Mouse (Mus musculus) heart, embryonic 11.5 days (tissue): ENCODE measurements around the gene Csrp1. TPM values are rescaled to one million over a fixed set of nuclear protein-coding genes. Genes with fewer than 3 reads are reported as not detected.

Source experiments
- ATAC-seq: fragments of 200-750 bp; cut with Nextera tagmentation; replicated peaks from 2 replicates; pipeline ENCODE4 v1.8.0; 2017; ENCODE audit warnings: moderate library complexity; ENCODE audit not compliant: insufficient number of reproducible peaks, low FRiP score, low TSS enrichment
- H3K27ac ChIP-seq: fragments of 300-500 bp; sonication (generic); 2 replicates; pipeline ENCODE4 v1.5.1; 2014; ENCODE audit warnings: mild to moderate bottlenecking, low read depth, low read length
- H3K27me3 ChIP-seq: fragments of 300-500 bp; sonication (generic); 2 replicates; pipeline ENCODE4 v1.6.1; 2014; ENCODE audit warnings: mild to moderate bottlenecking, low read length, mixed read lengths; ENCODE audit not compliant: control insufficient read depth, insufficient read depth
- H3K36me3 ChIP-seq: fragments of 300-500 bp; sonication (generic); 2 replicates; pipeline ENCODE4 v1.6.1; 2014; ENCODE audit warnings: mild to moderate bottlenecking, low read length, moderate library complexity, mixed read lengths; ENCODE audit not compliant: control insufficient read depth, insufficient read depth
- H3K4me1 ChIP-seq: fragments of 300-500 bp; sonication (generic); 2 replicates; pipeline ENCODE4 v1.6.1; 2014; ENCODE audit warnings: low read length; ENCODE audit not compliant: control insufficient read depth, insufficient read depth
- H3K4me2 ChIP-seq: fragments of 300-500 bp; sonication (generic); 2 replicates; pipeline ENCODE4 v1.6.1; 2014; ENCODE audit warnings: mild to moderate bottlenecking, moderate library complexity
- H3K4me3 ChIP-seq: fragments of 300-500 bp; sonication (generic); 2 replicates; pipeline ENCODE4 v1.5.1; 2014; ENCODE audit warnings: low read depth, low read length
- H3K9ac ChIP-seq: fragments of 300-500 bp; sonication (generic); 2 replicates; pipeline ENCODE4 v1.6.1; 2014; ENCODE audit warnings: mild to moderate bottlenecking, low read depth, low read length, moderate library complexity
- H3K9me3 ChIP-seq: fragments of 300-500 bp; sonication (generic); replicated peaks from 2 replicates; pipeline ENCODE4 v1.6.1; 2016; ENCODE audit warnings: low read length; ENCODE audit not compliant: control insufficient read depth
- WGBS: fragments of 180-500 bp; shearing (Covaris S2); extraction: QIAGEN DNeasy Blood & Tissue Kit; methylation state at CpG from one replicate; pipeline ENCODE4 v1.1.7; 2014; ENCODE audit not compliant: insufficient replicate concordance; 5-methylcytosine and 5-hydroxymethylcytosine counted together
- polyA plus RNA-seq: library from polyadenylated mRNA; unstranded; fragments of >200 nt; fragmentation: Nextera tagmentation; extraction: Ambion mirVana; gene quantifications from 2 replicates; pipeline ENCODE4 v1.2.1, GENCODE M21; 2014

Gene Csrp1
- polyA plus RNA-seq, 1 experiment from 2014 or later = 183 TPM

DNA sequence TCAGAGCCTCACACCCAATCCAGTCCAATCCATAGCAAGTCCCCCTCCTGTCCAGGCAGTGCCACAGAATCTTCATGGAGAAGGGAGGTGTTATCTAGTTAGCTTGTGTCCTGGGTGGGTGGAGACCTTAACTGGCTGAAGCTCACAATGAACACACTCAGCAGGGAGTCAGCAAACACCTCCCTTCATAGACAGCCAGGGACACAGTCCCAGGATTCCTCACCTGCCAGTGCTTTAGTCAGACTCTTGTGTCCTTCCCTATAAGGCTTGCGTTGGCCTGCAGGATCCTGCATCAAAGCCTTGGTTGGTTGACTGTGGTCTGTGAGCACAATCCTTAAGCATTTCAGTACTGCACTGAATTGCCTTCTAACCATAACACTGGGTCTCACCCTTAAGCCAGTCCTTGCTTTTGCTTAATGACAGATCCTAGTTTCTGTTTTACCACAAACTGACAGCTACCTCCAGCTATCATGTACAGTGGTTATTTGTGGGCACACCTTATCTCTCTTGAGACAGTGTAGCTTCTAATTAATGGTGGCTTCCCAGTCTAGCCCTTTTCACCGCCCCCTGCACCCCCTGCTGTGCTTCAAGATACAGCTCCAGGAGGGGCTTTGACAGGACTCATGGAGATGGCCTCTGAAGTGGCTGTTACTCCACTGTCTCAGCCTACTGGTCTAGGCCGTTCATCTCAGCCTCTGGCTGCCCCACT lies 4.8 kb upstream of the Csrp1 start:
- Histone ChIP-seq H3K9ac (no peak overlapping the region), H3K27ac (peak overlapping the region; percentile 85), H3K4me1 (peaks cover 29% of the 10 kb centered on the region), H3K4me3 (no peak overlapping the region), H3K36me3 (no peaks in the 10 kb centered on the region), H3K27me3 (no peaks in the 10 kb centered on the region), H3K4me2 (no peak overlapping the region), H3K9me3 (no peaks in the 10 kb centered on the region)
- WGBS = 25% methylated on average over 3 of the region's 3 CpGs
- ATAC-seq = peak; percentile 29; the same call in 1 of the 2 replicates

DNA sequence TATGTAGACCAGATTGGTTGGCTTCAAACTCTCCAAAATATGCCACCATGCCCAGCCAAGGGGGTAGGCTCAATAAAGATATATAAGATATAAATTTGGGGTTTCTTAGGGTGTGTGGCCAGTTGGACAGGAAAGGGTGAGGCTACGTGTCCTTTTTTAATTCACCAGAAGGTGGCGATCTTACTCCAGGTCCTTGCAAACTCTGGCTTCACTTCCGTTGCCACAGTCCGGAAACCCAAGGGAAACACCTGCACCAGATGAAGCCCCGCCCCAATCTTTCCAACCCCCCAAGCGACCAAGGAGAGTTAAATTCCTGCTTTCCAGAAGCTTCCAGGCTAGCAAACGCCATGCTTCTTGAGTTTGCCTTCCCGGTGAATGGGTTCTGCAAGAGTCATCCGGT lies 375 bp upstream of the Csrp1 start:
- Histone ChIP-seq H3K36me3 (no peaks in the 10 kb centered on the region), H3K9ac (no peak overlapping the region), H3K27ac (peak overlapping the region; percentile 54; the same call in 1 of the 2 replicates), H3K4me2 (no peak overlapping the region), H3K9me3 (no peaks in the 10 kb centered on the region), H3K4me3 (no peak overlapping the region), H3K27me3 (no peaks in the 10 kb centered on the region), H3K4me1 (peaks cover 23% of the 10 kb centered on the region)
- WGBS = 20% methylated on average over 9 of the region's 9 CpGs
- ATAC-seq = no peak

DNA sequence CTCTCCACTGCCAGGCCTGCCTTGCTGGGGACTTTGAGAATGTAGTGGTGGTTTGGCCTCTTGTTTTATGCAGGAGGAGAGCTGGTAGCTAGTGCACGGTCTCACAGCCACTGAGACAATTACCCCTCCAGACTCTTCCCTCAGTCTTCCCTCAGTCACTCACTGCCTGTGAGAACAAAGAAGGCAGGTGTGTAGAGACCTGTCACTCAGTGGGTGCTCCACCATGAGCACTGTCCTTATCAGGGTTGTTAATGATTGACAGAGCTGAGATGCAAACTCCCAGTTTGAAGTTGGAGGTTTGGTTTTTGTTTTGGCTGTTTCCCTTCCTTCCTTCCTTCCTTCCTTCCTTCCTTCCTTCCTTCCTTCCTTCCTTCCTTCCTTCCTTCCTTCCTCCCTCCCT lies 3.2 kb downstream of the Csrp1 start:
- H3K9ac ChIP-seq = no peak overlapping the region
- H3K27ac ChIP-seq = no peak overlapping the region

DNA sequence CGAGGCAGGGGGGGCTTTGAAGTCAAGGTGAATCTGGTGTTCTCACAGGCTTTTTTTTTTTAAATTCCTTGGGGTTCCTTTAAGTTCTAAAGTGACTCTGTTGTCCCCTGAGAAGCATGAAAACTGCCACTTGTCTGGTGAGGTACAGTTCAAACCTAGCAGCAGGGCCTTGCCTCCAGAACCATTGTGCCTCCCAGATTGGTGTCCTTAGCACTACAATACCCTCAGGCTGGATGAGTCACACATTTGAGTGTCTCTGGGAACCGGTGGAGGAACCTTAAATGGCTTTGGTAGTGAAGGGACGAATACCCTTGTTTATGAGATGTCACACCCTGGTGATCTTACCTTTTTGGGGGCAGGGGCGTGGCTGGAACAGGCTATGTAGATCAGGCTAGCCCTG lies 4.3 kb downstream of the Csrp1 start:
- peaks cover 20% of the 10 kb centered on the region for H3K4me1 ChIP-seq
- H3K36me3 ChIP-seq = no peaks in the 10 kb centered on the region
- ATAC-seq = no peak
- H3K27ac ChIP-seq = no peak overlapping the region
- no peak overlapping the region for H3K4me2 ChIP-seq
- H3K27me3 ChIP-seq = no peaks in the 10 kb centered on the region
- no peak overlapping the region for H3K9ac ChIP-seq
- 67% methylated on average over 4 of the region's 4 CpGs for WGBS
- no peaks in the 10 kb centered on the region for H3K9me3 ChIP-seq
- no peak overlapping the region for H3K4me3 ChIP-seq

More for the DNA sequence above, 3.2 kb downstream of the Csrp1 start:
- peaks cover 13% of the 10 kb centered on the region for H3K4me1 ChIP-seq
- no peak for ATAC-seq
- H3K9me3 ChIP-seq = no peaks in the 10 kb centered on the region
- no peak overlapping the region for H3K4me2 ChIP-seq
- H3K4me3 ChIP-seq = no peak overlapping the region
- WGBS = 59% methylated on average over 1 of the region's 1 CpGs
- H3K36me3 ChIP-seq = no peaks in the 10 kb centered on the region
- H3K27me3 ChIP-seq = no peaks in the 10 kb centered on the region

DNA sequence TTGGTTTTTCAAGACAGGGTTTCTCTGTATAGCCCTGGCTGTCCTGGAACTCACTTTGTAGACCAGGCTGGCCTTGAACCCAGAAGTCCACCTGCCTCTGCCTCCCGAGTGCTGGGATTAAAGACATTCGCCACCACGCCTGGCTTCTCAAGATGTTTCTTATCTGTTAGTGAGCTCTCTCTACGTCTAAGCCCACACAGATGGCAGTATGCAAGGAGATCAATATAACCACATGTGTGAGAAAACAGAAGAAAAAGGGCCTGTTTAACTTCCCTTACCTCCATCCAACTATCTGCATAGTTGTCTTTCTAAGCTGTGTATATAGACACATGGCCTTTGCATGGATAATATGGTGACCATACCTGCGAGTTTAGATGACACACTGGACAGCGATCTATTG lies 5.5 kb downstream of the Csrp1 start:
- no peaks in the 10 kb centered on the region for H3K27me3 ChIP-seq
- ATAC-seq = no peak
- 87% methylated on average over 6 of the region's 6 CpGs for WGBS

DNA sequence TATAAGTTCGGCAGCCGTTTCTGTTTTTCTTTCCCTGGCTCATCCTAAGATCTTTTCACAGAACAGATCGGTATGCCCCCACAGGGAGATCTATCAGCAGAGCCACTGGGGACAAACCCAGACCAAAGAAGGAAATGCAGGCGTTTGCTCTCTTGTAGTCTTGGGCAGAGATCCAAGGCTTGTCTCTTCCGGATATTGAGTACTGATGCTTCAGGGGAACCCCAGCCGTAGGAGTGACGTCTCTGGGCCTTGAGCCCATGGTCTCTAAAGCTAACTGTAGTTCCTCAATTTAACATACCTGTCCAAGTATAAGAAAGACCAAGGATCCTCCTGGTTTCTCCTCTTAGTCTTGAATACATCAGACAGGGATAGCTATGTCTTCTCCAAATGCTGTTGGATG lies 6.1 kb downstream of the Csrp1 start:
- no peak for ATAC-seq

More for the DNA sequence above, 5.5 kb downstream of the Csrp1 start:
- Histone ChIP-seq H3K4me2 (no peak overlapping the region), H3K36me3 (no peaks in the 10 kb centered on the region), H3K4me3 (no peak overlapping the region), H3K9me3 (no peaks in the 10 kb centered on the region), H3K4me1 (peaks cover 17% of the 10 kb centered on the region), H3K9ac (no peak overlapping the region), H3K27ac (no peak overlapping the region)

DNA sequence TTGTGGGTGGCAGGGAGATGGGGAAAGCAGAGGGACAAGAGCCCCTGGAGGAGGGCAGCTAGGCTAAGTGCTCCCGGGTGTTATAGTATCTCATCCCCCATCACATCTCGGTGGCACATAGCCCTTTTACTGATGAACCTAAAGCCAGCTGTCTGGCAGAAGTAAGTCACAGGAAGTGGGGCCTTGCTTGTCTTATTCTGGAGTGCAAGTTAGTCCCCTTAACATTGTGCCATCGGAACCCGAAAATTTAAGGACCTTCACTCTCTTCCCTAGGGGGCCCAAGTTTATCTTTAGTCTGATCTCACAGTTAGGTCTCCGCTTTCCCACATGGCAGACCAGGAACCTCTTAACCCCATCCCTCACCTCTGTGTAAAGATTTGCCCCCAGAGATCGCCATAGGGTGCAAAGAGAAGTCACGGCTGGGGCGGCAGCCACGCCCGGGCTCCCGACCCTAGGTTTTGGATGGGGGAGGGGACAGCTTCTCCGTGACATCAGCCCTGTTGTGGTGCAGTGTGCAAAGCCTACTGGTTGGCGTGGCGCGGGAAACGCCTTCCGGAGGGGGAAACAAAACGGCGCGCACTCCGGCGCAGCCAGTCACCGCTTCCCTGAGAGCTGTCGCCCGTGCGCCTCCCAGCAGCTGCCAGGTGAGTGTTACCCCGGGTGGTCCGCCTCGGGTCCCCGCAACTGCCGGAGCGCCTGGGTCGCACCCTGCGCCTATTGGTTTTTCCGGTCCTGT lies 8.9 kb downstream of the Csrp1 start:
- WGBS = 1% methylated on average over 35 of the region's 35 CpGs
- H3K36me3 ChIP-seq = no peaks in the 10 kb centered on the region
- H3K9me3 ChIP-seq = no peaks in the 10 kb centered on the region
- peak overlapping the region; percentile 95 for H3K9ac ChIP-seq
- peak; percentile 74 for ATAC-seq
- H3K4me1 ChIP-seq = peaks cover 49% of the 10 kb centered on the region
- H3K27me3 ChIP-seq = no peaks in the 10 kb centered on the region
- peak overlapping the region; percentile 93 for H3K27ac ChIP-seq
- H3K4me3 ChIP-seq = peak overlapping the region; percentile 79
- peak overlapping the region; percentile 93 for H3K4me2 ChIP-seq

More for the DNA sequence above, 6.1 kb downstream of the Csrp1 start:
- no peaks in the 10 kb centered on the region for H3K36me3 ChIP-seq
- H3K9ac ChIP-seq = no peak overlapping the region
- H3K27ac ChIP-seq = no peak overlapping the region
- H3K4me3 ChIP-seq = no peak overlapping the region
- H3K27me3 ChIP-seq = no peaks in the 10 kb centered on the region
- 52% methylated on average over 7 of the region's 7 CpGs for WGBS
- H3K4me2 ChIP-seq = no peak overlapping the region
- H3K4me1 ChIP-seq = peaks cover 20% of the 10 kb centered on the region
- no peaks in the 10 kb centered on the region for H3K9me3 ChIP-seq

DNA sequence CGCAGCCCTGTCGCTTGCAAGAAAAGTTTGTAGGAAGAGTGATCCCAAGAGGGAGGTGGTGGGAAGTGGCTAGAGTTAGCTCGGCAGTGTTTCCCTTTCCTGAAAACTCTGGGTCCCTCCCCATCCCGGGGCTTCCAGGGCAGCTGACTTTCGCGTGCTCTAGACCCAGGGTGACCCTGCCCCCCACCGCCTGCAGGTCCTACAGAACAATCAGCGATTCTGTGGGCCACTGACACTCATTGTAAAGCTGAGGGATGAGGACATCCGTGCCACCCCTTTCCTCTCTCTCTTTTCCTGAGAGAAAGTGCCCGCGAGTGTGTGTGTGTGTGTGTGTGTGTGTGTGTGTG lies 9.5 kb downstream of the Csrp1 start:
- peaks cover 54% of the 10 kb centered on the region for H3K4me1 ChIP-seq
- no peaks in the 10 kb centered on the region for H3K36me3 ChIP-seq
- peak overlapping the region; percentile 95 for H3K9ac ChIP-seq
- H3K9me3 ChIP-seq = no peaks in the 10 kb centered on the region
- ATAC-seq = 0 out of 2 replicates have a peak, but pooled peaks have one; percentile 9
- H3K27me3 ChIP-seq = no peaks in the 10 kb centered on the region
- peak overlapping the region; percentile 93 for H3K27ac ChIP-seq
- H3K4me2 ChIP-seq = peak overlapping the region; percentile 93
- peak overlapping the region; percentile 79 for H3K4me3 ChIP-seq
- WGBS = under 1% methylated on average over 11 of the region's 11 CpGs
